Mouse (Mus musculus) induced T-regulatory cell, adult 2 months (primary cell): ENCODE data around the gene Pear1.
A peak's percentile ranks its signal among the peaks of the same experiment; 100 is the strongest.
"Not testable (repeated sequence)": the region's sequence is repeated elsewhere in the genome, so short reads cannot be mapped to it uniquely, and the experiment has no call there.

Source experiments
- DNase-seq: peaks from one replicate; pipeline ENCODE4 v3.0.0-alpha.2; 2012; ENCODE audit warnings: low read depth

Gene Pear1

GRCm38 (mm10) chr3:87824206-87824605 lies at the start of gene Pear1:
Pear1 (minus strand) TSS chr3:87824306.
- DNase-seq = not testable (repeated sequence)

GRCm38 (mm10) chr3:87864111-87864510 lies 40.0 kb upstream of the Pear1 start:
- DNase-seq = not testable (repeated sequence)

- peak; percentile 90 for DNase-seq
Observed at GRCm38 (mm10) chr3:87859813-87860212, 35.7 kb upstream of the Pear1 start.

- peak; percentile 26 for DNase-seq
Observed at GRCm38 (mm10) chr3:87857666-87858065, 33.6 kb upstream of the Pear1 start.

- DNase-seq = no peak
Observed at GRCm38 (mm10) chr3:87855936-87856335, 31.8 kb upstream of the Pear1 start.

- DNase-seq = peak; percentile 19
Observed at GRCm38 (mm10) chr3:87854795-87855568, 30.9 kb upstream of the Pear1 start.

- peak; percentile 84 for DNase-seq
Observed at GRCm38 (mm10) chr3:87849117-87849516, 25.0 kb upstream of the Pear1 start.

GRCm38 (mm10) chr3:87847680-87848079 lies 23.6 kb upstream of the Pear1 start:
- peak; percentile 91 for DNase-seq

GRCm38 (mm10) chr3:87846650-87847110 lies 22.6 kb upstream of the Pear1 start, which contains the start of gene Sh2d2a:
Sh2d2a (plus strand) TSS chr3:87846755.
- DNase-seq = peak; percentile 96

GRCm38 (mm10) chr3:87846186-87846585 lies 22.1 kb upstream of the Pear1 start:
- DNase-seq = no peak

GRCm38 (mm10) chr3:87844981-87845380 lies 20.9 kb upstream of the Pear1 start:
- peak; percentile 87 for DNase-seq

- DNase-seq = peak; percentile 44
Observed at GRCm38 (mm10) chr3:87840858-87841257, 16.8 kb upstream of the Pear1 start.

- peak; percentile 93 for DNase-seq
Observed at GRCm38 (mm10) chr3:87838622-87839021, 14.5 kb upstream of the Pear1 start.

- peak; percentile 73 for DNase-seq
Observed at GRCm38 (mm10) chr3:87833482-87833881, 9.4 kb upstream of the Pear1 start.

GRCm38 (mm10) chr3:87832109-87832859 lies 8.2 kb upstream of the Pear1 start:
- DNase-seq = peak; percentile 65

- peak; percentile 34 for DNase-seq
Observed at GRCm38 (mm10) chr3:87829025-87829424, 4.9 kb upstream of the Pear1 start.

GRCm38 (mm10) chr3:87828435-87828834 lies 4.3 kb upstream of the Pear1 start:
- no peak for DNase-seq

GRCm38 (mm10) chr3:87818226-87818625 lies 5.9 kb downstream of the Pear1 start:
- DNase-seq = no peak

GRCm38 (mm10) chr3:87816646-87817093 lies 7.4 kb downstream of the Pear1 start:
- DNase-seq = peak; percentile 94

- DNase-seq = no peak
Observed at GRCm38 (mm10) chr3:87816166-87816565, 7.9 kb downstream of the Pear1 start.

GRCm38 (mm10) chr3:87812873-87813272 lies 11.2 kb downstream of the Pear1 start:
- no peak for DNase-seq

GRCm38 (mm10) chr3:87812413-87812812 lies 11.7 kb downstream of the Pear1 start:
- no peak for DNase-seq

GRCm38 (mm10) chr3:87811297-87811696 lies 12.8 kb downstream of the Pear1 start:
- no peak for DNase-seq
